Mouse (Mus musculus) neutrophil, adult 5-6 weeks (primary cell): ENCODE data around the gene Xbp1. TPM values are rescaled to one million over a fixed set of nuclear protein-coding genes. Genes with fewer than 3 reads are reported as not detected.
"Not testable (repeated sequence)": the region's sequence is repeated elsewhere in the genome, so short reads cannot be mapped to it uniquely, and the experiment has no call there.

Experiments used
- ATAC-seq: fragments of 151-379, 151-347 bp; 2 replicates; pipeline ENCODE4 v1.8.0; 2017; ENCODE audit warnings: mild to moderate bottlenecking, moderate TSS enrichment; ENCODE audit not compliant: insufficient number of reproducible peaks, poor library complexity, low FRiP score, severe bottlenecking; ENCODE audit errors: extremely low read depth
- total RNA-seq: library from RNA; stranded (forward); fragments of 200-1000 nt; gene quantifications from 2 replicates; pipeline ENCODE4 v1.2.3, GENCODE M21; 2017

Gene Xbp1
- total RNA-seq, 1 experiment from 2014 or later = 179 TPM

- ATAC-seq = peak; percentile 69
Observed at GRCm38 (mm10) chr11:5521516-5522291, 1.2 kb downstream of the Xbp1 start.

DNA sequence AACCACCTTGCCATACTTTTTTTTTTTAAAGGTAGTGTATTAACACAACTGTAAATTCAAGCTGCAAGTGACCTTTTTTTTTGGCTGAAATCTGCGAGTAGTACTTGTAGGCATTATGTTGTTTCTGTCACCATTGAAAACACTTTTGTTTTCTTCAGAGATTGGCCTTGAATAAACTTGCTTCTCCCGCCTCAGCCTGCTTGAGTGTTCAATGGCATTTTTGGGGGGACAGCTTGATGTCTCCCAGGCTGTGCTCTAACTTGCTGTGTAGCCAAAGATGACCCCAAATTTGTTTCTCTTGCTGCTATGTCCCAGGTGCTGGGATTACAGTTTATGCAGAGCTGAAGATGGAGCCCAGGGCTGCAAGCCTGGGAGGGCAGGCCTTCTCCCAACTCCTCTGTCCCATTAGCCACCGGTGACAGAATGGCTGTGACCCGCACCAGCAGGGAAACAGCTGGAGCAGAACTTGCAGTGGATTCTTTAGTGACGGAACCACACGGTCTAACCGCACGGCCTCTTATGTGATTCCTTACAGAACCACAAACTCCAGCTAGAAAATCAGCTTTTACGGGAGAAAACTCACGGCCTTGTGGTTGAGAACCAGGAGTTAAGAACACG is 2.4 kb downstream of the Xbp1 start:
- no peak for ATAC-seq

DNA sequence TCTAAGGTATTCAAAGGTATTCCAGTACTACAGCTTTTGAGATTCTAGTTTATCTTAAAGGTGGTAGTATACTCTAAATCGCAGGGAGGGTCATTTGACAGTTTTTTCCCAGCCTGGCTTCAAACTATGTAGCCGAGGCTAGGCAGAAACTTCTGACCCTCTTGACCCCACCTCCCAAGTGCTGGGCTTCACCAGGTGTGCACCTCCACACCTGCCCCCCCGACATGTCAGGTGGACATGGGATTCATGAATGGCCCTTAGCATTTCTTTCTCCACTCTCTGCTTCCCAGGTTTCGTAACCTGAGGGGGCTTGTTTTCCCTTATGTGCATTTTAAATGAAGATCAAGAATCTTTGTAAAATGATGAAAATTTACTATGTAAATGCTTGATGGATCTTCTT is 5.0 kb downstream of the Xbp1 start:
- ATAC-seq = no peak

- no peak for ATAC-seq
Observed at GRCm38 (mm10) chr11:5526573-5527439, 6.3 kb downstream of the Xbp1 start.

GRCm38 (mm10) chr11:5527865-5528523 is 7.5 kb downstream of the Xbp1 start:
- ATAC-seq = no peak

DNA sequence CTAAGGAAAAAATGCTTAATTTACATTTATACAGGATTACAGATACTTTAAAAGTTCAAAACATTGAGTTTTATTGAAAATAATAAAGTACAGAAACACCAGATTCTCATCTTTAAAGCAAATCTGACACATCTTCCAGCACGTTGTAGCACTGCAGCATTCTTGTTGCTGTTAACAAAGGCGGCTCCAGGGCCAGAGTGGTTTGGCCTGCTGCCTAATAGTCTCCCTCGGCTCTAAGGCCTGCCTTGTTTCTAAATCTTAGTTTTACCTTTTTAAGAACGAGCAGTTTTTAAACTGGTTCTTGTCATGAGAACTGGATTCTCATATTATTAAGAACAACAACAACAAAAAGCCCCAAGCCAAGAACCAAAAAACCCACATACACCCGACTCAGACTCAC is 8.4 kb downstream of the Xbp1 start:
- ATAC-seq = no peak

- no peak for ATAC-seq
Observed at GRCm38 (mm10) chr11:5530172-5530571, 9.7 kb downstream of the Xbp1 start.

- no peak for ATAC-seq
Observed at GRCm38 (mm10) chr11:5530717-5531116, 10.3 kb downstream of the Xbp1 start.

DNA sequence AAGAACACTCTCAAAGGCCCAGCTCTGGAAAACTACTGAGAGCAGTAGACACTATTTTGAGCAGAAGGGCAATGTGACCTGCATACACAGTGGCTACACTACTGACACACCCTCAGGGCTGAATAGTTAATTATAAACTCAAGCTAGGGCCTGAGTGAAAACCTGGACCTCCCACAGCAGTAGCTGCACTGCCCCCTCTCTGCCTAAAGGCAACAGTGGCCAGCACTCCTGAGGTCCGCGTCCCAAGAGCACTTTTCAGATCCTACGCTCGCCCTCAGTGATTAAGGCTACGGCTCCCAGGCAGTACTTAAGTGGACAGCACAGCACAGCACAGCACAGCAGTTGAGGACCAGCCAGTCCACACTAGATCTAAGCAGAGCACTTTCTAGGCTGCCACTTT is 12.6 kb downstream of the Xbp1 start:
- no peak for ATAC-seq

GRCm38 (mm10) chr11:5537454-5537853 is 17.0 kb downstream of the Xbp1 start:
- not testable (repeated sequence) for ATAC-seq

- no peak for ATAC-seq
Observed at GRCm38 (mm10) chr11:5540331-5540730, 19.9 kb downstream of the Xbp1 start.

GRCm38 (mm10) chr11:5541230-5541798 is 20.9 kb downstream of the Xbp1 start:
- no peak for ATAC-seq

DNA sequence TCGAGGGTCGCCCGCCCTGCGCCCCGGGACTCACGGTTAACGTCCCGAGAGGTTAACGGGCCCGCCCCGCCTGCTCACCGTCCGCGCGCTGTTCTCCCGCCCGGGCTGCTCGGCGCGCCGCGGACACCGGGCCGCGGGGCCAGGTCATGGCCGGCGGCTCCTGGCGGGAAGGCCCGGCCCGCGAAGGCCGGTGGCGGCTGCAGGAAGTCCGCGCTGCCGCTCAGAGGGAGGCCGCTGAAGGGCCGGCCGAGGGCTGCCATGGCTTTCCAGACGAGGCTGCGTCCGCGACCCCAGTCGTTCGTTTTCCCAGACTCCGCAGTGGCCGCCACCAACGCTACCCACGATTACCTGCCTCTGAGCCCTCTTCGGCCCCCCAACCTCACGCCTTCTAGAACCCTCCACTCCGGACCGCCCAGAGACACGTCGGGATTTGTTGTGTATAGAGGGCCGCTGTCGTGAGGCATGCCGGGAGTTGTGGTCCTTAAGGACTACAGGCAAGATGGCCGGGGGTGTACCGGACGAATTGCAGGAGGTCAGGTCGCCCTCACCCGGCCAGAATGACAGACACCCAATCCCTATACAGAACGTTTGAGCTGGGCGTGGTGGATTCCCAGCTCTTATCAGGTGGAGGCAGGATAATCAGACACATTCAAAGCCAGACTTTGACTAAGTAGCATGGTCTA is 21.5 kb downstream of the Xbp1 start, which contains the start of gene Ccdc117:
Gene Ccdc117 (minus strand): TSS at position 389 of the 683 bp plus-strand sequence.
- ATAC-seq = peak; percentile 98

DNA sequence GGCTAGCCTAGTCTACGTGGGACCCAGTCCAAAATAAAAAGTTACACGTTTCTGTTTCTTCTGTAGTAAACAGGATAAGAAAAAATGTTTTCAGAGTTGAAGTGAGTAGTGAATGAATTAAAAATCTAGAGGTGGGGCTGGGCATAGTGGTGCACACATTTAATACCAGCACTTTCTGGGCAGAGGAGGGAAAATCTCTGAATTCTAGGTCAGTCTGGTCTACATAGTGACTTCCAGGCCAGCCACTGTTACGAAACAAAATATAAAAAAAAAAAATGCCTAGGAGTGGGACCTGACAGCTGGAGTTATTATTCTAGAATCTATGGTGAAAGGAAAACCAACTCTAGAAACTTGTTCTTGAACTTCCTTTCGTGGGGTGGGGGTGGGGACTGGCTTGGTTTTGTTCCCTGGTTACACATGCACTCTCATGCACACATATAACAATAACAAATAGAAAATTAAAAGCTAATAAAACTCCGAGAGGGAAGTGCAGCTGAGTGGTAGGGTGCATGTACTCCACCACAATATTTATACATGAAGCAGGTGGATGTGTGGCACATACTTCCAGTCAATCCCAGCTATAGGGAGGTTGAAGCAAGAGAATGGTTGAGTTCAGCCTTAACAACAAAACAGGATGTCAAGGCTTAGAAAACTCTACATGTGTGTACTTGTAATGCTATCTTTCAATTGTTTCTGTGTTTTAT is 22.2 kb downstream of the Xbp1 start:
- ATAC-seq = no peak

DNA sequence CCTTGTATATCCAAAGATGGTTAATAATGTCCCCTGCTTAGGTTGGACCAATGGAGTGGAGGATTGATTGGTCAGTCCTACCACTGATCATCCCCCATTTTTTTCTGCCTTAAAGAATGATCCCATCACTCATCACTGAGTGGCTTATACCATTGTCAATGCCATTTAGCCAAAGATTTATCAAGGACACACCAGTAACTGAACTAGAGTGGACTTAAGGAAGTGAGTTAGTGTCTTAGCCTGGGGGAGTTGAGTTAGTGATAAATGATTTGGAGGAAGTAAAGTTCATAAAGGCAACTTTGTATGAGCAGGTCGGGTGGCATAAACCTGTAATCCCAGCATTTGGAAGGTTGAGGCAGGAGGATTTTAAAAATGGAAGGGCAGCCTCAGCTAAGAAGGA is 22.8 kb downstream of the Xbp1 start:
- no peak for ATAC-seq

GRCm38 (mm10) chr11:5544709-5545108 is 24.2 kb downstream of the Xbp1 start:
- not testable (repeated sequence) for ATAC-seq

DNA sequence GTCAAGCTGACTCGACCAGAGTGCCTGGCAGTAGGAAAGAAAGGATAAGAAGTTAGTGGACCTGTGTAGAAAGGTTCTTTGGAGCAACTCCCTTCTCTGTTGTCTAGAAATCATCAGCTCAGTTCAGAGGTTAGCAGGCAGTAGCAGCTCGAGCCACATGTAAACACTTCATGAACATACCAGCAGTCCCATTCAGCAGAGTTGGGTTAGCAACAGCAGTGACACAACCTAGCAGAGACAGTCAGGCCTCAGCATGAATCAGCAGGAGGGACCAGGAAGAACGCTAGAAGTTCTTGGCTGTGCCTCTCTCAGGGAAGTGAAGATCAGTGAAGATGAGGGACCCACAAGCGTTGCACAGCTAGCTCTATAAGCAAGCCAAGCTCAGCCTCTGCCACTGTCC is 25.0 kb downstream of the Xbp1 start:
- no peak for ATAC-seq

DNA sequence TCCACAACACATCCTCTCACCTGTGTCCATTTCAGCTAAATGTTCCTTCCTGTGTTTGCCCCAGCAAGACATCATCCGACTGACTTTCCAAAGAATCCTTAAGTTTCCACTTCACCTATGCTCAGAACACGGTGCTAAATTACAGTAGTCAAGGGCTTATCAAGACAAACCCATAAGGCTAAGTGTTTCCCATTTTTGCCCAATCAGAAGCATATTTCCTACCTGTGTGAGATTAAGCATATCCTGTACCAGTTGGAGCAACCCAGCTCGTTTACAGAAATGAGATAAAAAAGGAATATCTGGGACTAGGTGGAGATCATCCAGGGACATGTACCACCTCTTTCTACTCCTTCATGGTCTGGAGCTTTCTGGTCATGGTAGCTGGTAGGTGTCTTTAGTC is 26.2 kb downstream of the Xbp1 start:
- no peak for ATAC-seq
